Mouse (Mus musculus): ENCODE measurements around the gene Thegl. TPM values are rescaled to one million over a fixed set of nuclear protein-coding genes. Genes with fewer than 3 reads are reported as not detected.
"Not testable (repeated sequence)": the region's sequence is repeated elsewhere in the genome, so short reads cannot be mapped to it uniquely, and the experiment has no call there.

Thegl gene
- total RNA-seq, 2 experiments from 2014 or later, result 0.45 TPM; not detected in 1

DNA sequence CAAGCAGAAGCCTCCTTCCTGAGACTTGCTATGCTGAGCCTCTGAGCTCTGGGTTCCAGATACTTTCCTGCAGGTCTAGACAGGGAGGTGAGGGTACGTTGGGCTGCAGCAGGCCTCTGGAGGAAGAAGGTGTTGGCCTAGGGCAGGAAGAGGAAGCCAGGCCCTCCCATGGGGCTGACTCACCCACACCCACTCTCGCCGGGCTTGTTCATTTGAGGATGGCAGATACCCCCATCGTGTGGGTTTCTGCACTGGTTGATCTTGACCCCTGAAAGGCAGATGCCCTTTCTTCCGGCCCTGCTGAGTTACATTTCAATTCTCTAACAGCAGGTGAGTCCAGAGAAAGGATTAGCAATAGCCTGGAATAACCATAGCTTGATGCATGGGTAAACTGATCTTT is 76.7 kb downstream of the Thegl start:
- peak; percentile 50 for ATAC-seq (ENCODE audit: poor library complexity, severe bottlenecking)

DNA sequence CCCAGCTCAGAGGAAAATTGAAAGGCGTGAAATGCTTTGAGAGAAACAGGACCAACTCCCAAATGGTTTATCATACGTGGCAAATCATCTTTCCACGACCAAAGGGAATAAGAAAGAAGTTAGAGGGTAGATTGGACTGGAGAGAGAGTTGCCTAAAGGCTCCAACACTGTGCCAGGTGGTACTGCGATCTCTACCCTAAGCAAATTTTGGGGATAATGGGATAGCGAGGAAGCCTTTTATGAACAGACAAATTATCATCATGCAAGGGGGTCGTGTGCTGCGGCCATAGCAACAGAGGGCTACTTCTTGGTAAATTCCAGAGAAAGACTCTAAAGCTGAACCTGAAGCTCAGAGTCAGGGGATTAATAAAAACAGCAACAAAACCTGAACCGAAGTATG is 78.1 kb downstream of the Thegl start:
- ATAC-seq (ENCODE audit: poor library complexity, severe bottlenecking), result no peak

DNA sequence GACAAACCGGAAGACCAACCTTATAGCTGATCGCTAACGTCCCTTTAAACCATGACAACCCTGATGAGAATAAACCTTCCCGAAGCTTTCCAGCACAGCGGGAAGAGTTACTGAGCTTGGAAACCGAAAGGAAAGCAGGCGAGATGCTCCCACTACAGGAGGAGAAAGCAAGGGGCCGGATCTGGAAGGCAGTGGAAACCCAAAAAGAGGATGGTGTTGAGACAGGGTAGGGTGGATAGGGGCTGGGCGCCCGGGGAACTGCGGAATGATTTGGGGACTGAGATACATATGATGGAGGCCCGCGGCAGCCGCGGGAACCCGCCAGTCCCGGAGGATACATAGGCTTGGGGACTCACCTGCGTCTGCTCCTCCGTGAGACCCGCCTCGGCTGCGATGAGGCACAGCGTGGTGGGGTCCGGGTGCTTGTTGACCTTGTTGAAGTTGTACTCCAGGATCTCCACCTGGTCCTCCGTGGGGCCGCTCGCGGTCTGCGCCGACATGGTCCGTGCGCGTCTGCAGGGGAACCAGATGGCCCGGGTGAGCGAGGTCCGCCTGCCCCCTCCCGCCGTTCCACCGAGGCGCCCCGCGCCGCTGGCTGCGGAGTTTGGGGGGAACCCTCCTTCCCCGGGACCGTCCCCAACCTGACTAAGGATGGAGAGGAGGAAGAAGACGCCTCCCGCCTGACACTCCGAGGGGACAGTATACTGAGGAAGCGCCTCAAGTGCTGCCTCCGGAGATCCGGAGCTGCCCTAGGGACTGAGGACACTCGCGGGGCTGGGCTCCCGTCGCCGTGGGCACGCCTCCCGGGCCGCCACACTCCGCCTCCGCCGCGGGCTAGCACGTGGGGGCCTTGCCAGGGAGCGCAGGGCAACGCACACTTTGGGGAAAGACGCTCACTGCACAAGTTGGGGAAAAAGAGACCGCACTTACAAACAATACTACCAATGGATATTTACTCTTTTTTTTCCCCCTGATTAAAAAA is 79.0 kb downstream of the Thegl start:
- peak; percentile 79 for ATAC-seq (ENCODE audit: poor library complexity, severe bottlenecking)

DNA sequence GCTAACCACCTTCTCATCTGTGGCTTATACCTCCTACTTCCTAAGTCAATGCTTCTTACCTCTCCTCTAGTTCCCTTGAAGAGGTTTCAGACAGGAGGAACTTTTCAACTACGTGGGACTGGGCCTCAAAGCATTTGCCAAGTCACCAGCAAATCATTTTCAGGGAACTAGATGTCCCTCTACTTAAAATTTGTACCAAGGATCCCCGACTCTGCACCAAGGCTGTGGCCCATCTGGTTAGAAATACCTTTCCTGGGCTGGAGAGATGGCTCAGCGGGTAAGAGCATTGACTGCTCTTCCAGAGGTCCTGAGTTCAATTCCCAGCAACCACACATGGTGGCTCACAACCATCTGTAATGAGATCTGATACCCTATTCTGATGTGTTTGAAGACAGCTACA is 80.4 kb downstream of the Thegl start:
- not testable (repeated sequence) for ATAC-seq (ENCODE audit: poor library complexity, severe bottlenecking)

DNA sequence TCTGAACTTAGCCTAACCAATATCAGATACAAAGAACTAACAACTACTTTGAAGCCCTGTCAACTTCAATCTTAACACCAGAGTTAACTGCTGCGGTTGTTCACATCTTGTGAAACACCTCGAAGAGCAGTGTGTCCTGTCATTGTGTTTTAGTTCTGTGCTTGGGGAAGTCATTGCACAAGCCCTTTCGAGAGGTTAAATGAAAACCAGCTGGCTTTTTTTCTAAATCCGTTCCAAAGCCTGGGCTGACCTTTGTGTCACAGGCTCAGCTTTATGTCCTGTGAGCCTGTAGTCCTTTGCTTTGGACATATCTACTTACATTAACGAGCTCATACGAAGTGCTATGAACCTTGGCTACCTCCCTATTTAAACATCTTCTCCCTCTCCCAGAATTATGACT is 81.9 kb downstream of the Thegl start:
- ATAC-seq (ENCODE audit: poor library complexity, severe bottlenecking), result peak; percentile 58

DNA sequence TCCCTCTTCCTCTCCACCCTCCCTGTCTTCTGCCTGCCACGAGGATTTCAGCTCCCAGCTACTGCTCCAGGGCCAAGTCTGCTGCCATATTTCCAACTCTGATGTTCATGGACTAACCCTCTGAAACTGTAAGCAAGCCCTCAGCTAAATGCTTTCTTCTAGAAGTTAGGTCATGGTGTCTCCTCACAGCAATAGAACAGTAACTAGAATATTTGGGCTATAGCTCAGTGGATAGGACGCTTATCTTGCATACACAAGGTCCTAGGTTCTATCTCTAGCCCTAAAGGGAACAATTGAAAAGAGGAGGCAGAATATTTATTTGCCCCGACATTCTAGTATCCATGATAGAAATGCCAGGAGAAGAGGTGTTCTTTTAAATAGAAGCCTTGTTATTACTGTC is 83.1 kb downstream of the Thegl start:
- ATAC-seq (ENCODE audit: poor library complexity, severe bottlenecking), result no peak

DNA sequence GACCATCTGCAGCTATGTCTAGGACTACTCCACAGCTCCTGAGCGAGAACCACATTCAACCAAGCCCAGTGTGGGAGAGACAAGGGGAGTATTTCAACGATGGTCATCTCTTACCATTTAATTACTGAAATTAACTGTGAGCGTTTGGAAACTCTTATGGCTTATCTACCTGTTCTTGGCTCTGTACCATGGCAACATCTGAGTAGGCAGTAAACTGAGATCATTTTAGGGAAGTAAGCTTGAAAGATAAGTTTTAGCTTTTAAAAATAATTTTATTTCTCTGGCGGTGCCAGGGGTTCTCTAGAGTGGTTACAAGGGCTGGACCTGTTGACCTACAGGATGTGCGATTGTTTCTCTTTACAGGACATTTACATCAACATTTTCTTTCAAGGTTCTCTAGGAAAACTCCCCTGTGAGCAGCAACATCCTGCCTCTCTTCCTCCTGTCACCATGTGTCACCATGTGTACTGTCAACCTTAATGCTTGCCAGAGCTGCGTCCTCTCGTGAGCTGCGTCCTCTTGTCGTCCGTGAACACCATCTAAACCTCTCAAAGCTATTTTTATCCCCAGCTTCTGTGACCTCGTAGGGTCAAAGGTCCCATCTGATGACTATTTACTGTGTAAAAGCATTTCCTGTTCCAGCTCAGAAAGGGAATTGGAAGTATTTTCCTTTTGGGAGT is 83.6 kb downstream of the Thegl start:
- 0 out of 2 replicates have a peak, but pooled peaks have one; percentile 6 for ATAC-seq (ENCODE audit: poor library complexity, severe bottlenecking)

DNA sequence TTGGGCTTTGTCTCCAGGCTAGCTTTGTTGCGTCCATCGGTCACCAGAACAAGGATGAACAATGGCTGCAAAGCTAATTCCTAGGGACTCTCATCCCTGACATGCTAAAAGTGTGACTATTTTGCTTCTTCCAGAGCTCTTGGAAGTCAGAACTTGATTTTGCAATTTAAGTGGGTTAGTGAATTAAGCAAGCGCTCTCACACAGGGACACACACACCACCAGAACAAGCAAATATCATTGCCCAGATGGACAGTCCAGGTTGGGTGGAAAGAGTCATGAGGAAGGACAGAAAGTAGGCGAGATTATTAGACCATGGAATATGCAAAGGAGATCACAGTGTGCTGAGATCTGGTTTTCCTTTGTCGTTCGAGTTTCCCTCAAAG is 84.2 kb downstream of the Thegl start:
- ATAC-seq (ENCODE audit: poor library complexity, severe bottlenecking), result no peak

DNA sequence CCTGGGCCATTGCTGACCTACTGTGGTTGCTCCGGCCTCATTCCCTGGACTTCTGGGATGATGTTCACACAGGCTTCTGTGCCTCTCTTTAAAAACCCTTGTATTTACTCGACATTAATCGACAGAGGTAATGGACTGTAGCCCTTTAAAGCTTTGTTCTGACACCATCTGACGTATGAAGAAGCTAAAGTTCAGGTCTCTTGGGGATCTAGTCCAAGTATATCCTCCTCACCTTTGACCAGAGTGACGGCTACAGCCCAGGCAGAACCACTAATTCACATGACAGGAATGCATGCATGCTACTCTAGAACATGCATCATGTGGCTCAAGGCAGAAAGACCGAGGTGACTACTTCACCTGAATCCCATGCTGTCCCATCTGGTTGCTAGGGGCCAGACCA is 84.9 kb downstream of the Thegl start:
- ATAC-seq (ENCODE audit: poor library complexity, severe bottlenecking), result no peak

DNA sequence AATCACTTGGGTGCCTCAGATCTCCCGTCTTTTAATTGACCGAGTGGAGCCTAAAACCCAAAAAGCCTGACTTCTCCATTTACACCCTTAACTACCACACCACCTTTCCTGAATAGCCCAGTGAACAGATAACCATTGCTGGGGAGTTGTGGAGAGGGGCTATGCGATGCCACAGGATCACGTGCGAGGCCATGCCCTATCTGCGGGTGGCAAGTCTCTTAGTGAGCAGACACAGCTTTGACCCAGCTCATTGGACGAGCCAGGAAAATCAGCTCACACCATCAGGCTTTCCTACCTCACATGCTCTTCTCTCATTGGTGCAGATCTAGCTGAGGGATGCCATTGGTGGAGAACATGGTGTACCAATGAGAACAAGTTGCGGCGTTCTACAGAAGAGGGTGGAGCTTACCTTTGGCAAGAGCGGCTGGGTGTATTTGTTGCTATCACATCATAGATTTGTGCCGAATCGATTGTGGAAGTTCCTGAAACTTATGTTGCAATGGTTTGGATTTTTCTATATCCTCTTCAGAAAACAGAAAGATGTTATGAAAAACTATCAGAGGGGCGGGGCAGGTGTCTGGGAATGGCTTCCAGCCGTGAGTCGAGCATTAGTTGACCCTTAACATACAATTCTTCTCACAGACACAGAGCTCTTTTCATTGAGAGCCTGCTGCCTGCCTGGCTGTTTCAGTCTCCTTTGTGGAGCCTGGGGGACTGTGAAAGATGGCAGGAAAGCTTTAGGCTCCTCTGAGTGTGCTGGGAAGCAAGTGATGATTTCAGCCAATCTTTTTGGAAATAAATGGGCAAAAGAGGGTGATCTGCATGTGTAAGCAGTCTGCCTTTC is 86.9 kb downstream of the Thegl start:
- ATAC-seq (ENCODE audit: poor library complexity, severe bottlenecking), result no peak

DNA sequence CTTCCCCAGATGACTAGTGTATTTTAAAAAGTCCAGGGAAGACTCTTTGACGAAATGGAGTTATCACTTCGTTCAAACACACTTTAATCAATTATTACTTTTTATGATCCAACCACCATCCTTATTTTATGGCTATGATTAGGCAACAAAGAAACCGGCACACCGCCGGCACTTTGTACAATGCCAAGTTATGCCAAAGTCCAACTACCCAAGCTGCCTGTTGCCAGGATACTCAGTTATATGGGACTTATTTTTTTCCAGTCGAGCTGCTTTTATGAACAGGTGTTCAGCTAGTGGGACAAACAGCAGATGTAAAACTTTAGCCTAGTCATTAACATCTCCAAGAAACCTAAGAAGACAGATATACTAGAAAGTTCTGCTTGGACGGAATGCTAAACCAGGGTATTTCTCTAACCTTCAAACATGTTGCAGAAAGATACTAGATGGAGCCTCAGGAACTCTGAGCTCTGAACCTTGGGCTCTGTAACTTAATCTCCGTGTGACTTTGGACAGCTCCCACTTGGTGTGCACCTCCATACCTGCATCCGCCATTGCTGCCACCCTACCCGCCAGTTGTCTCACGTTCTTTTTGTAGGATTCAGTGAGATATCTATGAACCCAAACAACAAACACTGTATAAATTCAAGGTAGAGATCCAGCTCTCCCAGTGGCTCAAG is 91.5 kb downstream of the Thegl start:
- ATAC-seq (ENCODE audit: poor library complexity, severe bottlenecking), result no peak

DNA sequence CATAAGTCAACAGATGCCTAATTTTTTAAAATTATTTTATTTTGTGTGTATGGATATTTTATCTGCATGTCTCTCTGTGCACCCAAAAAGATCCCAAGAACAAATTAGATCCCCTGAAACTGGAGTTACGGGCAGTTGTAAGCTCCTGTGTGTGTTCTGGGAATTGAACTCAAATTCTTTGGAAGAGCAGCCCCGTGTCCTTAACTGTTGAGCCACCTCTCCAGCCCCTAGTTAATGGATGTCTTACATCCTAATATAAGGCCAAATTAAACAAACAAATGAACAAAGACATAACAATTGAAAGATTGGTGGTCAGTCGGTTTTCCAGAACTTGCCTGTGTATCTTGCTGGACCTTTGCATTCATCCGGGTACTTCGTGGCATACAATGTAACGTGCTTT is 93.0 kb downstream of the Thegl start:
- no peak for ATAC-seq (ENCODE audit: poor library complexity, severe bottlenecking)

DNA sequence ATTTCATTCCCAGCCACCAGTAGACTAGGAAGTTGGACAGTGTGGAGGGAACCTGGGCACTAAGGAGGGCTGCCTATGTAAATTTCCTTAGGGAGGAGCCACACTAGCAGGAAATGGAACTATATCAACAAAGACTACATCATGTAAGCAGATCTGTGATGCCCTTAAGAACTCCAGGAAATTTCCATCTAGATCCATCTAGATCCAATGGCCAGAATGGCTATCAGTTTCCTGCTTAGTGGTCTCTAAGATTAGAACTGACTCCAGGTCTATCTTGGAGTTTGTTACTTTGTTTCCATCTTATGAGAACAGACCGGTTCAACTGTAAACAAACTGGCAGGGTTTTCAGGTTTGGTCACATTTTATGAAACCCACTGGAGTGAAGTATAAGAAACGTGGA is 94.0 kb downstream of the Thegl start:
- no peak for ATAC-seq (ENCODE audit: poor library complexity, severe bottlenecking)

Other genes with a start within 250 kb of the Thegl start
- gene Aasdh, start 110.5 kb upstream of the Thegl start, total RNA-seq (2015), result 6.4 and 7.6 TPM in 2 replicates
- 13.3 and 14.4 TPM in 2 replicates for gene Aasdh, start 110.5 kb upstream of the Thegl start, total RNA-seq (2017)
- 182 and 193 TPM in 2 replicates for gene Paics, start 64.7 kb upstream of the Thegl start, total RNA-seq (2015)
- gene Paics, start 64.7 kb upstream of the Thegl start, total RNA-seq (2017), result 187 and 225 TPM in 2 replicates
- gene Ppat, start 64.4 kb upstream of the Thegl start, total RNA-seq (2015), result 11.4 and 13.0 TPM in 2 replicates
- 19.3 and 20.1 TPM in 2 replicates for gene Ppat, start 64.4 kb upstream of the Thegl start, total RNA-seq (2017)
- gene Srp72, start 41.3 kb upstream of the Thegl start, total RNA-seq (2015), result 83.0 and 91.0 TPM in 2 replicates
- 133 and 141 TPM in 2 replicates for gene Srp72, start 41.3 kb upstream of the Thegl start, total RNA-seq (2017)
- 0.31 and 1.3 TPM in 2 replicates for gene Arl9, start 12.0 kb upstream of the Thegl start, total RNA-seq (2015)
- gene Arl9, start 12.0 kb upstream of the Thegl start, total RNA-seq (2017), result not detected in 2 replicates
- 104 and 127 TPM in 2 replicates for gene Hopx, start 99.1 kb downstream of the Thegl start, total RNA-seq (2015)
- gene Hopx, start 99.1 kb downstream of the Thegl start, total RNA-seq (2017), result 35.5 and 46.3 TPM in 2 replicates
- 2.2 and 4.9 TPM in 2 replicates for gene Spink2, start 195.4 kb downstream of the Thegl start, total RNA-seq (2015)
- 3.3 and 5.4 TPM in 2 replicates for gene Spink2, start 195.4 kb downstream of the Thegl start, total RNA-seq (2017)
- gene Rest, start 249.5 kb downstream of the Thegl start, total RNA-seq (2015), result 19.9 and 21.1 TPM in 2 replicates
- gene Rest, start 249.5 kb downstream of the Thegl start, total RNA-seq (2017), result 31.5 and 37.9 TPM in 2 replicates